Mouse (Mus musculus): ENCODE measurements at regions not wholly inside any gene's neighbourhood (a gene's known extent, or its start where the extent isn't known, plus 50 kb on each side); places are given as distances from the start of the nearest gene placed in this dataset.

GRCm38 (mm10) chr12:52400099-52400498 lies 103.7 kb upstream of the Arhgap5 start:
- Histone ChIP-seq H3K4me1 (ENCODE audit: insufficient read depth) (peaks cover 21% of the 10 kb centered on the region), H3K9me3 (ENCODE audit: low read length) (no peaks in the 10 kb centered on the region), H3K27ac (ENCODE audit: low read depth, low read length) (no peak overlapping the region), H3K9ac (no peak overlapping the region), H3K4me2 (ENCODE audit: low read depth) (no peak overlapping the region), H3K27me3 (ENCODE audit: insufficient read depth, low read length) (no peaks in the 10 kb centered on the region), H3K4me3 (ENCODE audit: low read depth, low read length) (no peak overlapping the region), H3K36me3 (ENCODE audit: insufficient read depth) (no peaks in the 10 kb centered on the region)
- no peak for TF ChIP-seq CTCF (IDR thresholded peaks at IDR 0.05; ENCODE audit: low read depth)
- 84% methylated on average over 3 of the region's 3 CpGs for WGBS
- ATAC-seq, result no peak
- DNase-seq, result no peak

- DNase-seq (no peak), ATAC-seq (no peak)
- H3K27me3 ChIP-seq (ENCODE audit: insufficient read depth, low read length), result no peaks in the 10 kb centered on the region
- H3K36me3 ChIP-seq (ENCODE audit: insufficient read depth), result no peaks in the 10 kb centered on the region
- no peak overlapping the region for H3K27ac ChIP-seq (ENCODE audit: low read depth, low read length)
- no peak for TF ChIP-seq CTCF (IDR thresholded peaks at IDR 0.05; ENCODE audit: low read depth)
- H3K9ac ChIP-seq, result no peak overlapping the region
- H3K9me3 ChIP-seq (ENCODE audit: low read length), result no peaks in the 10 kb centered on the region
- H3K4me2 ChIP-seq (ENCODE audit: low read depth), result no peak overlapping the region
- no peak overlapping the region for H3K4me3 ChIP-seq (ENCODE audit: low read depth, low read length)
- 97% methylated on average over 4 of the region's 4 CpGs for WGBS
- peaks cover 7% of the 10 kb centered on the region; the same call in 1 of the 2 replicates for H3K4me1 ChIP-seq (ENCODE audit: insufficient read depth)
Observed at GRCm38 (mm10) chr12:52402711-52403110, 101.1 kb upstream of the Arhgap5 start.

- no peak overlapping the region for H3K4me3 ChIP-seq (ENCODE audit: low read depth, low read length)
- TF ChIP-seq CTCF (IDR thresholded peaks at IDR 0.05; ENCODE audit: low read depth), result no peak
- H3K4me2 ChIP-seq (ENCODE audit: low read depth), result no peak overlapping the region
- H3K27me3 ChIP-seq (ENCODE audit: insufficient read depth, low read length), result no peaks in the 10 kb centered on the region
- H3K9me3 ChIP-seq (ENCODE audit: low read length), result no peaks in the 10 kb centered on the region
- no peaks in the 10 kb centered on the region for H3K36me3 ChIP-seq (ENCODE audit: insufficient read depth)
- no peak overlapping the region for H3K27ac ChIP-seq (ENCODE audit: low read depth, low read length)
- ATAC-seq, result no peak
- H3K4me1 ChIP-seq (ENCODE audit: insufficient read depth), result no peaks in the 10 kb centered on the region
- DNase-seq, result no peak
- WGBS, result 81% methylated on average over 6 of the region's 6 CpGs
- no peak overlapping the region for H3K9ac ChIP-seq
Observed at GRCm38 (mm10) chr12:52406386-52406785, 97.4 kb upstream of the Arhgap5 start.

- no peaks in the 10 kb centered on the region for H3K36me3 ChIP-seq (ENCODE audit: insufficient read depth)
- no peaks in the 10 kb centered on the region for H3K27me3 ChIP-seq (ENCODE audit: insufficient read depth, low read length)
- no peak overlapping the region for H3K4me2 ChIP-seq (ENCODE audit: low read depth)
- H3K4me1 ChIP-seq (ENCODE audit: insufficient read depth), result no peaks in the 10 kb centered on the region
- no peak overlapping the region for H3K27ac ChIP-seq (ENCODE audit: low read depth, low read length)
- TF ChIP-seq CTCF (IDR thresholded peaks at IDR 0.05; ENCODE audit: low read depth), result 0 out of 2 replicates have a peak, but pooled peaks have one; percentile 4
- ATAC-seq, result no peak
- WGBS, result 93% methylated on average over 8 of the region's 8 CpGs
- no peak overlapping the region for H3K9ac ChIP-seq
- H3K9me3 ChIP-seq (ENCODE audit: low read length), result no peaks in the 10 kb centered on the region
- DNase-seq, result no peak
- no peak overlapping the region for H3K4me3 ChIP-seq (ENCODE audit: low read depth, low read length)
Observed at GRCm38 (mm10) chr12:52408307-52408895, 95.4 kb upstream of the Arhgap5 start.

- no peaks in the 10 kb centered on the region for H3K4me1 ChIP-seq (ENCODE audit: insufficient read depth)
- TF ChIP-seq CTCF (IDR thresholded peaks at IDR 0.05; ENCODE audit: low read depth), result no peak
- no peak overlapping the region for H3K4me3 ChIP-seq (ENCODE audit: low read depth, low read length)
- H3K9me3 ChIP-seq (ENCODE audit: low read length), result no peaks in the 10 kb centered on the region
- 81% methylated on average over 3 of the region's 3 CpGs for WGBS
- H3K36me3 ChIP-seq (ENCODE audit: insufficient read depth), result no peaks in the 10 kb centered on the region
- ATAC-seq (no peak), DNase-seq (no peak)
- no peaks in the 10 kb centered on the region for H3K27me3 ChIP-seq (ENCODE audit: insufficient read depth, low read length)
- no peak overlapping the region for H3K4me2 ChIP-seq (ENCODE audit: low read depth)
- H3K9ac ChIP-seq, result no peak overlapping the region
- no peak overlapping the region for H3K27ac ChIP-seq (ENCODE audit: low read depth, low read length)
Observed at GRCm38 (mm10) chr12:52409221-52409620, 94.6 kb upstream of the Arhgap5 start.

- Histone ChIP-seq H3K27me3 (ENCODE audit: insufficient read depth, low read length) (no peaks in the 10 kb centered on the region), H3K27ac (ENCODE audit: low read depth, low read length) (no peak overlapping the region), H3K4me3 (ENCODE audit: low read depth, low read length) (no peak overlapping the region), H3K9ac (no peak overlapping the region), H3K9me3 (ENCODE audit: low read length) (no peaks in the 10 kb centered on the region), H3K36me3 (ENCODE audit: insufficient read depth) (no peaks in the 10 kb centered on the region), H3K4me2 (ENCODE audit: low read depth) (no peak overlapping the region), H3K4me1 (ENCODE audit: insufficient read depth) (no peaks in the 10 kb centered on the region)
- 75% methylated on average over 4 of the region's 4 CpGs for WGBS
- no peak for TF ChIP-seq CTCF (IDR thresholded peaks at IDR 0.05; ENCODE audit: low read depth)
- DNase-seq (no peak), ATAC-seq (no peak)
Observed at GRCm38 (mm10) chr12:52412172-52412571, 91.6 kb upstream of the Arhgap5 start.

- Histone ChIP-seq H3K9ac (no peak overlapping the region), H3K27me3 (ENCODE audit: insufficient read depth, low read length) (no peaks in the 10 kb centered on the region), H3K9me3 (ENCODE audit: low read length) (no peaks in the 10 kb centered on the region), H3K4me2 (ENCODE audit: low read depth) (no peak overlapping the region), H3K27ac (ENCODE audit: low read depth, low read length) (no peak overlapping the region), H3K4me1 (ENCODE audit: insufficient read depth) (no peaks in the 10 kb centered on the region), H3K36me3 (ENCODE audit: insufficient read depth) (no peaks in the 10 kb centered on the region), H3K4me3 (ENCODE audit: low read depth, low read length) (no peak overlapping the region)
- DNase-seq (peak; percentile 32), ATAC-seq (peak; percentile 61; the same call in 1 of the 2 replicates)
- no peak for TF ChIP-seq CTCF (IDR thresholded peaks at IDR 0.05; ENCODE audit: low read depth)
- 18% methylated on average over 8 of the region's 8 CpGs for WGBS
Observed at GRCm38 (mm10) chr12:52413046-52413473, 90.7 kb upstream of the Arhgap5 start.

All from forebrain, postnatal 0 days (tissue).